Mouse (Mus musculus): Measurements from ENCODE around the gene Cisd3.

DNA sequence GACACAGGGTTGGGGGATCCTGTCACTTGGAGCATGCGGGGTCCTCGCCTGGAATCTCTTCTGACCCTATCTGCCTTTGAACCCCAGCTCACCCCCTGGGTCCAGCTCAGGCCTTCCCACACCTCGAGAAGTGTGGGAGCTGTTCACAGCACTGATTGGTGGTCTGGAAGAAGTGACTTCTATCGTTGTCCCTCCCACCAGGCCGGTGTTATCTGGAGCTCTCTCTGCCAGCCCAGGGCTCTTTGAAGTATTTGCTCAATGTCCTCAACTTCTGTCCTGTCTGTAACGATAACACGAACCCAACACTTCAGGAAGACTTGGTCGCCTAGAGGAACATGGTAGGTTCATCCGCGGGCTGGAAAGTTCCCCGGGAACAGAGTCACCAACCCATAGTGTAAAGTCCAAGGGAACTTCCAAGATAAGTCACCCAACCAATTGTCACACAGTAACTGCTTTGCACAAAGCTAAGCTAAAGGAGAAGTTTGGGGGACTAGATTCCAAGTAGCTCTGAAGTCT is 26.8 kb upstream of the Cisd3 start:
- TF ChIP-seq CTCF (IDR thresholded peaks at IDR 0.05; ENCODE audit: low read depth) = no peak
- TF ChIP-seq EP300 (IDR thresholded peaks at IDR 0.05; ENCODE audit: low read depth) = no peak
